Mouse (Mus musculus) layer of hippocampus, postnatal 14 days (tissue): Measurements from ENCODE around the gene Clca4a. TPM values are rescaled to one million over a fixed set of nuclear protein-coding genes. Genes with fewer than 3 reads are reported as not detected.

ENCODE experiments used
- total RNA-seq, 2 experiments: library from RNA; stranded (reverse); gene quantifications; 2 replicates each; pipeline ENCODE4 v1.2.3; 2021

Clca4a gene
- total RNA-seq, 2 experiments from 2014 or later: not detected

Other genes starting within 250 kb of the Clca4a start
- gene Clca3a1, start 214.1 kb downstream of the Clca4a start, total RNA-seq: under 1 TPM; 0.60 to 0.72 TPM
- gene Clca3a2, start 155.6 kb downstream of the Clca4a start, total RNA-seq: 1 to 10 TPM in 1 of 2 experiments, under 1 TPM in 1; 0.55 to 1.2 TPM
- not detected for gene Clca3b, start 125.7 kb downstream of the Clca4a start, total RNA-seq
- gene Clca4b, start 42.5 kb downstream of the Clca4a start, total RNA-seq: not detected
- gene Clca1, start 57.7 kb upstream of the Clca4a start, total RNA-seq: not detected
- gene Clca2, start 124.4 kb upstream of the Clca4a start, total RNA-seq: under 1 TPM in 1 of 2 experiments, not detected in 1; 0.07 TPM
- gene Odf2l, start 143.5 kb upstream of the Clca4a start, total RNA-seq: 10 to 100 TPM; 17.1 to 22.7 TPM